Mouse (Mus musculus) intestine, postnatal 0 days (tissue): ENCODE results near the gene Trim21. TPM values are rescaled to one million over a fixed set of nuclear protein-coding genes. Genes with fewer than 3 reads are reported as not detected.
A peak's percentile ranks its signal among the peaks of the same experiment; 100 is the strongest.

Source experiments
- ATAC-seq: fragments of 200-750 bp; cut with Nextera tagmentation; 2 replicates; pipeline ENCODE4 v1.8.0; 2017; ENCODE audit warnings: mild to moderate bottlenecking, moderate TSS enrichment, moderate library complexity
- H3K27ac ChIP-seq: fragments of 300-500 bp; sonication (generic); 2 replicates; pipeline ENCODE4 v1.5.1; 2014; ENCODE audit warnings: mild to moderate bottlenecking, low read depth, low read length, moderate library complexity
- H3K27me3 ChIP-seq: fragments of 300-500 bp; sonication (generic); replicated peaks from 2 replicates; pipeline ENCODE4 v1.6.1; 2014; ENCODE audit warnings: low read length, mixed read lengths; ENCODE audit not compliant: control insufficient read depth, insufficient read depth
- H3K36me3 ChIP-seq: fragments of 300-500 bp; sonication (generic); 2 replicates; pipeline ENCODE4 v1.6.1; 2014; ENCODE audit warnings: mild to moderate bottlenecking, moderate library complexity; ENCODE audit not compliant: control insufficient read depth, insufficient read depth
- H3K4me1 ChIP-seq: fragments of 300-500 bp; sonication (generic); replicated peaks from 2 replicates; pipeline ENCODE4 v1.6.1; 2014; ENCODE audit warnings: antibody characterized with exemption, low read length, mixed read lengths; ENCODE audit not compliant: control insufficient read depth, insufficient read depth
- H3K4me2 ChIP-seq: fragments of 300-500 bp; sonication (generic); replicated peaks from 2 replicates; pipeline ENCODE4 v1.6.1; 2014; ENCODE audit warnings: low read depth, mild to moderate bottlenecking, moderate library complexity
- H3K4me3 ChIP-seq: fragments of 300-500 bp; sonication (generic); 2 replicates; pipeline ENCODE4 v1.5.1; 2014; ENCODE audit warnings: low read depth, low read length
- H3K9ac ChIP-seq: fragments of 300-500 bp; sonication (generic); 2 replicates; pipeline ENCODE4 v1.6.1; 2014; ENCODE audit warnings: mild to moderate bottlenecking, low read depth, low read length
- H3K9me3 ChIP-seq: fragments of 300-500 bp; sonication (generic); 2 replicates; pipeline ENCODE4 v1.6.1; 2016; ENCODE audit warnings: mixed run types; ENCODE audit not compliant: control insufficient read depth
- CTCF ChIP-seq: sonication (generic); IDR thresholded peaks from 2 replicates; pipeline ENCODE4 v1.5.1; 2016; ENCODE audit warnings: low read depth, mild to moderate bottlenecking, control low read depth, antibody characterized with exemption, moderate library complexity
- WGBS: fragments of 180-500 bp; shearing (Covaris S2); extraction: QIAGEN DNeasy Blood & Tissue Kit; methylation state at CpG from one replicate; pipeline ENCODE4 v1.1.7; 2014; 5-methylcytosine and 5-hydroxymethylcytosine counted together
- polyA plus RNA-seq: library from polyadenylated mRNA; unstranded; fragments of >200 nt; fragmentation: Nextera tagmentation; extraction: Ambion mirVana; gene quantifications from 2 replicates; pipeline ENCODE4 v1.2.1, GENCODE M21; 2015

Gene Trim21
- polyA plus RNA-seq, 1 experiment from 2014 or later, result 0.66 TPM

DNA sequence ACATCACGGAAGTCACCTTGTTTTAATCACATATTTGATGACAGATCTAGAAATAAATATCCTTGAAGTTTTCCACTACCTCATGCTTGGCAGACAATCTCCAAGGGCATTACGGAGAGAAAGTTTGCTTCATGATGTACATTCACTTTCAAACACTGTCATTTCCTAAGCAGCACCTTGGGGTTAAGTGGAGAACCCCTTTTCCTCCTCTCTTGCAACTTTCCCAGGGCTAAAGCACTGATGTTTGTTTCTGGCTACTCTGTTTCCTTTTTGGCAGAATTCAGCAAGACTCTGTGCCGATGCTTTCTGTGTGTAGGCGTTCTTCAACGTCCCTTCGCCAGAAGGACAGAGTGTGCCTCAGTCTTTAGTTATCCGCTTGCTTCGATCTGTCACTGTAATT, 5.9 kb upstream of the Trim21 start, which contains the start of gene Olfr550:
Gene Olfr550 (plus strand): TSS at position 301 of the 400 bp plus-strand sequence.
- 91% methylated on average over 8 of the region's 8 CpGs for WGBS
- Histone ChIP-seq H3K36me3 (no peaks in the 10 kb centered on the region), H3K9ac (no peak within 1 kb of the TSS), H3K27me3 (no peaks in the 10 kb centered on the region), H3K27ac (no peak within 1 kb of the TSS), H3K4me2 (no peak within 1 kb of the TSS), H3K9me3 (no peaks in the 10 kb centered on the region), H3K4me1 (no peaks in the 10 kb centered on the region), H3K4me3 (no peak within 1 kb of the TSS)
- no peak for TF ChIP-seq CTCF
- ATAC-seq, result no peak

GRCm38 (mm10) chr7:102566219-102566618, 933 bp upstream of the Trim21 start:
- no peak overlapping the region for H3K27ac ChIP-seq
- no peaks in the 10 kb centered on the region for H3K4me1 ChIP-seq
- no peak overlapping the region for H3K9ac ChIP-seq
- no peaks in the 10 kb centered on the region for H3K27me3 ChIP-seq
- no peak overlapping the region for H3K4me2 ChIP-seq
- no peaks in the 10 kb centered on the region for H3K9me3 ChIP-seq
- no peak overlapping the region for H3K4me3 ChIP-seq
- ATAC-seq, result no peak
- TF ChIP-seq CTCF, result peak; percentile 25
- H3K36me3 ChIP-seq, result peaks cover 18% of the 10 kb centered on the region; the same call in 1 of the 2 replicates
- 86% methylated on average over 4 of the region's 4 CpGs for WGBS

DNA sequence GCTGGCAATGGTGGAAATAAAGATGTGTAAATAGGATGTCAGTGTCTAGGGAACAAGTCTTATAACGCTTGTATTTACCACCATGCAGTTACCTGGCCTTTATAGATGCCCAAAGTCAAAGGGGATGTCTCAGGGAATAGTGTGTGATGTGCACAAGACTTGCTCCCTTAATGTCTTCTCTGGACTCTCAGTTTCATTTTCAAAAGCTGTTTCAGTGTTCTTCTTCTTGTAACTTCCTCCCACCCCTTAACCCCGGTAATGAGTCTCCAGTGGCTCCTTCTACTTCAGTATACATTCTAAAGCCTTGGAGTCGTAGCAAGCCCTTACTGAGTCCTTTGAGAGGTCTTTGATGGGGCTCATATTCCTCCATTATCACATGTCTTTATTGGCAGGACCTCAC, 12.0 kb downstream of the Trim21 start:
- no peak for ATAC-seq
- Histone ChIP-seq H3K4me3 (no peak overlapping the region), H3K4me1 (no peaks in the 10 kb centered on the region), H3K27ac (no peak overlapping the region), H3K9ac (no peak overlapping the region), H3K36me3 (no peaks in the 10 kb centered on the region), H3K4me2 (no peak overlapping the region), H3K27me3 (no peaks in the 10 kb centered on the region), H3K9me3 (no peaks in the 10 kb centered on the region)
- 76% methylated on average over 3 of the region's 3 CpGs for WGBS
- TF ChIP-seq CTCF, result no peak

- H3K4me1 ChIP-seq, result no peaks in the 10 kb centered on the region
- H3K36me3 ChIP-seq, result no peaks in the 10 kb centered on the region
- H3K9me3 ChIP-seq, result no peaks in the 10 kb centered on the region
- no peak within 1 kb of the TSS for H3K27ac ChIP-seq
- no peak within 1 kb of the TSS for H3K9ac ChIP-seq
- H3K27me3 ChIP-seq, result no peaks in the 10 kb centered on the region
- ATAC-seq, result no peak
- H3K4me2 ChIP-seq, result no peak within 1 kb of the TSS
- TF ChIP-seq CTCF, result no peak
- 89% methylated on average over 3 of the region's 3 CpGs for WGBS
- H3K4me3 ChIP-seq, result no peak within 1 kb of the TSS
These were observed 15.7 kb downstream of the Trim21 start, which contains the start of gene Olfr549 for GRCm38 (mm10) chr7:102549570-102549969. Gene Olfr549, plus strand, starts transcription at chr7:102549870.

DNA sequence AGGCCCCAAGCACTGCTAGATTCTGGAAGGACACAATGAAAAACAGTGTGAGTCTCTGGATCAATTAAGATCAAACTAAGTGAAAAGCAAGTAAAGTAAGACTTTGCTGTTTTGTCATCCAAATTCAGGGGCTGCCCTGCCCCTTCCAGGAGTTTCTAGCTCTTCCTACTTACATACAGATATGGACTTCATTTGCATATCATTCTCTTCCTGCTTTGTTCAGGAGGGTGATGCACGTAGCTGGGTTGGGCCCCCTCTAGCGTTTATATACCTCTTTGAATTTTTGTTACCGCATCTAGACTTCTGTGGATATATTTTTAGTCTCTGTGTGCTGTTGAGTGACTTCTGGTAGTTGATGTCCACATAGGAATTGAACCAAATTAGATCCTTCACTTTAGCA, 24.0 kb downstream of the Trim21 start:
- no peaks in the 10 kb centered on the region for H3K36me3 ChIP-seq
- no peaks in the 10 kb centered on the region for H3K27me3 ChIP-seq
- H3K9ac ChIP-seq, result no peak overlapping the region
- H3K4me3 ChIP-seq, result no peak overlapping the region
- no peaks in the 10 kb centered on the region for H3K4me1 ChIP-seq
- H3K9me3 ChIP-seq, result no peaks in the 10 kb centered on the region
- no peak overlapping the region for H3K4me2 ChIP-seq
- WGBS, result 55% methylated on average over 3 of the region's 3 CpGs
- TF ChIP-seq CTCF, result no peak
- no peak for ATAC-seq
- no peak overlapping the region for H3K27ac ChIP-seq

GRCm38 (mm10) chr7:102540596-102540995, 24.7 kb downstream of the Trim21 start, which contains the start of gene Olfr548-ps1:
Gene Olfr548-ps1, plus strand, starts transcription at chr7:102540896.
- WGBS, result 86% methylated on average over 2 of the region's 2 CpGs
- Histone ChIP-seq H3K4me2 (no peak within 1 kb of the TSS), H3K36me3 (no peaks in the 10 kb centered on the region), H3K4me1 (no peaks in the 10 kb centered on the region), H3K27ac (no peak within 1 kb of the TSS), H3K4me3 (no peak within 1 kb of the TSS), H3K27me3 (no peaks in the 10 kb centered on the region), H3K9me3 (no peaks in the 10 kb centered on the region), H3K9ac (no peak within 1 kb of the TSS)
- no peak for ATAC-seq
- no peak for TF ChIP-seq CTCF

DNA sequence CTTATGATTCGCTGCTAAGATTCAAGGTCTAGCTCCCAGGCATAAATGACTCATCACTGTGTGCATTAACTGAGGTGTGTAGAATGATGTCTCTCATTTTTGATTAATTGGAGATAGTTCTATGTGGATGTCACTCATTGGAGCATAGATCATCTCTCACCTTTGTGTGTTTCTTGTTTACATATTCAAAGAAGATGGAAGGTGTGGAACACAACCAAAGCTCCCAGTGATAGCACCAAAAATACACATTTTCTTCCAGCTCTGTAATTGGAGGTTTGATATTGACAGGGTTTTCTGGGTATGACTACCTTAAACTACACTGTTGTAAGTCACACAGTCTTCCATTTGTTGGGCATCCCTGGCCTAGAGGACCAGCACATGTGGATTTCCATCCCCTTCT, 30.8 kb downstream of the Trim21 start, which contains the start of gene Olfr547:
Gene Olfr547 (plus strand): TSS at position 301 of the 400 bp plus-strand sequence.
- H3K4me2 ChIP-seq, result no peak within 1 kb of the TSS
- no peaks in the 10 kb centered on the region for H3K36me3 ChIP-seq
- no peak within 1 kb of the TSS for H3K27ac ChIP-seq
- TF ChIP-seq CTCF, result no peak
- WGBS, result 79% methylated on average over 1 of the region's 1 CpGs
- no peaks in the 10 kb centered on the region for H3K9me3 ChIP-seq
- ATAC-seq, result no peak
- no peaks in the 10 kb centered on the region for H3K27me3 ChIP-seq
- H3K4me3 ChIP-seq, result no peak within 1 kb of the TSS
- no peak within 1 kb of the TSS for H3K9ac ChIP-seq
- H3K4me1 ChIP-seq, result no peaks in the 10 kb centered on the region
